Mouse (Mus musculus) hindbrain, embryonic 10.5 days (tissue): Measurements from ENCODE around the gene Sirt6. TPM values are rescaled to one million over a fixed set of nuclear protein-coding genes. Genes with fewer than 3 reads are reported as not detected.
A peak's percentile ranks its signal among the peaks of the same experiment; 100 is the strongest.

Experiments used
- DNase-seq: peaks from one replicate; pipeline ENCODE4 v3.0.0-alpha.2; 2017; ENCODE audit warnings: low spot score
- H3K27ac ChIP-seq: fragments of 300-500 bp; sonication (generic); 2 replicates; pipeline ENCODE4 v1.5.1; 2016; ENCODE audit warnings: mild to moderate bottlenecking, moderate library complexity
- H3K27me3 ChIP-seq: fragments of 300-500 bp; sonication (generic); 2 replicates; pipeline ENCODE4 v1.6.1; 2016; ENCODE audit warnings: mild to moderate bottlenecking; ENCODE audit not compliant: poor library complexity, insufficient read depth, severe bottlenecking
- H3K36me3 ChIP-seq: fragments of 300-500 bp; sonication (generic); 2 replicates; pipeline ENCODE4 v1.6.1; 2016; ENCODE audit warnings: mild to moderate bottlenecking, moderate library complexity
- H3K4me1 ChIP-seq: fragments of 300-500 bp; sonication (generic); replicated peaks from 2 replicates; pipeline ENCODE4 v1.6.1; 2016; ENCODE audit warnings: mild to moderate bottlenecking
- H3K4me3 ChIP-seq: fragments of 300-500 bp; sonication (generic); 2 replicates; pipeline ENCODE4 v1.5.1; 2016; ENCODE audit warnings: mild to moderate bottlenecking, moderate library complexity
- H3K9me3 ChIP-seq: fragments of 300-500 bp; sonication (generic); 2 replicates; pipeline ENCODE4 v1.6.1; 2016; ENCODE audit warnings: mild to moderate bottlenecking, moderate library complexity
- WGBS: fragments of 180-500 bp; shearing (Covaris S2); methylation state at CpG from one replicate; pipeline ENCODE4 v1.1.7; 2016; 5-methylcytosine and 5-hydroxymethylcytosine counted together
- polyA plus RNA-seq: library from polyadenylated mRNA; unstranded; fragments of >200 nt; fragmentation: Nextera tagmentation; extraction: Ambion mirVana; gene quantifications from 2 replicates; pipeline ENCODE4 v1.2.1, GENCODE M21; 2016

Gene Sirt6
- polyA plus RNA-seq, 1 experiment from 2014 or later, result 57.3 TPM

- 0 out of 2 replicates have a peak, but pooled peaks cover 4% of the 10 kb centered on the region for H3K9me3 ChIP-seq
- WGBS, result 71% methylated on average over 3 of the region's 3 CpGs
- no peaks in the 10 kb centered on the region for H3K27me3 ChIP-seq
- no peak overlapping the region for H3K4me3 ChIP-seq
- DNase-seq, result no peak
- peaks cover 17% of the 10 kb centered on the region; the same call in 1 of the 2 replicates for H3K36me3 ChIP-seq
- peaks cover 10% of the 10 kb centered on the region; the same call in 1 of the 2 replicates for H3K4me1 ChIP-seq
- H3K27ac ChIP-seq, result no peak overlapping the region
Measured at GRCm38 (mm10) chr10:81612779-81613178, 14.8 kb downstream of the Sirt6 start.

- Histone ChIP-seq H3K9me3 (0 out of 2 replicates have a peak, but pooled peaks cover 4% of the 10 kb centered on the region), H3K36me3 (peaks cover 17% of the 10 kb centered on the region; the same call in 1 of the 2 replicates), H3K4me1 (peaks cover 20% of the 10 kb centered on the region), H3K27ac (no peak overlapping the region), H3K4me3 (no peak overlapping the region), H3K27me3 (peaks cover 6% of the 10 kb centered on the region; the same call in 1 of the 2 replicates)
- WGBS, result 80% methylated on average over 1 of the region's 1 CpGs
- DNase-seq, result no peak
Measured at GRCm38 (mm10) chr10:81608308-81608707, 19.3 kb downstream of the Sirt6 start.

DNA sequence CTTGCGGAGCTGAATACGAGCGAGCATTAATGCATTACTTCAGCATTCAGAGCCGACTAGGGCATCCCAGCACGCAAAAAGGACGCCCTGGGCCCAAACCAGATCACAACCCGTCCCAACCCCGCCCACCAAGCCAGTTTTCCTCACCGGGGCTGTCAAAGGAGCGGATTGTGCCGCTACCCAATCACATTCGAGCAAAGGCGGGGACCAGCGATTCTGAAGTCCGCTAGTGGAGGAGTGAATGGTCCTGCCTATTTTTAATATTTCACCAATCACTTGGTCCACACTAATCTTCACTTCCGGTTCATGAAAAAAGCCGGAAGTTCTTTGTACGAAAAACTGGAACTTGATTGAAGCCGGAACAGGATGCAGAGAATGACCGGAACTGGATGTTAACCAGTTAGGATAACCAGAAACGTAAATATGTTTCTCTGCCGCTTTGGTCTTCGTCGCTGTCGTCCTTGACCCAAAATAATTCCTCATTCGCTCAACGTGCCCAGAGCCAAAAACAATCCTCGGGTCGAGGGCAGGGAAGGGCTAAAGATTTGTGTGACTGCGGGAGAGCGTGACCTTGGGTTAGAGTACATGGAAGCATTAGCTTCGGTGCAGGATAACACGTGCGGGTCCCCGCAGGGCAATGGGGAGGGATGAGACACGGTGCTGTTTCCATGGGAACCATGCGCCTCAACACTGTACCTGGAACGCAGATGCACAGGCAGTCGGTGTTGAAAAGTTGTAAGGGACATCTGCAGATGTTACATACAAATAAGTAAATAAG, 21.4 kb downstream of the Sirt6 start, which contains the start of gene BC025920:
Gene BC025920 (plus strand): TSS at position 297 of the 778 bp plus-strand sequence.
- 0 out of 2 replicates have a peak, but pooled peaks cover 4% of the 10 kb centered on the region for H3K9me3 ChIP-seq
- peaks cover 20% of the 10 kb centered on the region for H3K27me3 ChIP-seq
- H3K4me3 ChIP-seq, result peak within 1 kb of the TSS; percentile 68
- peaks cover 17% of the 10 kb centered on the region; the same call in 1 of the 2 replicates for H3K36me3 ChIP-seq
- peaks cover 38% of the 10 kb centered on the region for H3K4me1 ChIP-seq
- DNase-seq, result peak; percentile 94
- peak within 1 kb of the TSS; percentile 91 for H3K27ac ChIP-seq
- 1% methylated on average over 39 of the region's 39 CpGs for WGBS

DNA sequence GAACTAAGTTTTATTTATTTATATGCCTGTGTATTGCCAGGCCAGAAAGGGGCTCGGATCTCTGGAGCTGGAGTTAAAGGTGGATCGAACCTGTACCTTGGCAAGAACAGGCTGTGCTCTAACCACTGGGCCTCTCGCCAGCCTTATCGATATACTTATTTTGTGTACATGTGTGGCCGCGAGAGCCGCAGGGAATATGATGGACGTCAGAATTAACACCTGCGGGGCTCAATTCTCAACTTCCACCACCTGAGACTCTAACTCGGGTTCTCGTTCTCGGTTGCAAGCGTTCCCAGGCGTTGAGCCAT, 22.0 kb downstream of the Sirt6 start:
- 4% methylated on average over 14 of the region's 14 CpGs for WGBS
- peak overlapping the region; percentile 91 for H3K27ac ChIP-seq
- no peaks in the 10 kb centered on the region for H3K9me3 ChIP-seq
- peaks cover 44% of the 10 kb centered on the region for H3K4me1 ChIP-seq
- no peak for DNase-seq
- H3K27me3 ChIP-seq, result peaks cover 21% of the 10 kb centered on the region
- peak overlapping the region; percentile 68 for H3K4me3 ChIP-seq
- peaks cover 17% of the 10 kb centered on the region; the same call in 1 of the 2 replicates for H3K36me3 ChIP-seq

- 21% methylated on average over 29 of the region's 29 CpGs for WGBS
- peaks cover 49% of the 10 kb centered on the region for H3K4me1 ChIP-seq
- peak overlapping the region; percentile 91 for H3K27ac ChIP-seq
Measured at GRCm38 (mm10) chr10:81604968-81605665, 22.5 kb downstream of the Sirt6 start.

GRCm38 (mm10) chr10:81604019-81604967, 23.3 kb downstream of the Sirt6 start:
- peaks cover 55% of the 10 kb centered on the region for H3K4me1 ChIP-seq
- peak overlapping the region; percentile 68; the same call in 1 of the 2 replicates for H3K4me3 ChIP-seq
- H3K36me3 ChIP-seq, result peaks cover 14% of the 10 kb centered on the region; the same call in 1 of the 2 replicates
- H3K27ac ChIP-seq, result peak overlapping the region; percentile 91; the same call in 1 of the 2 replicates
- 83% methylated on average over 12 of the region's 12 CpGs for WGBS
- DNase-seq, result no peak
- H3K9me3 ChIP-seq, result no peaks in the 10 kb centered on the region
- peaks cover 32% of the 10 kb centered on the region for H3K27me3 ChIP-seq

More at GRCm38 (mm10) chr10:81604968-81605665, 22.5 kb downstream of the Sirt6 start:
- Histone ChIP-seq H3K4me3 (peak overlapping the region; percentile 68), H3K36me3 (peaks cover 17% of the 10 kb centered on the region; the same call in 1 of the 2 replicates), H3K9me3 (no peaks in the 10 kb centered on the region), H3K27me3 (peaks cover 23% of the 10 kb centered on the region)
- DNase-seq, result peak; percentile 88

- H3K27ac ChIP-seq, result no peak overlapping the region
- H3K9me3 ChIP-seq, result no peaks in the 10 kb centered on the region
- WGBS, result 23% methylated on average over 4 of the region's 4 CpGs
- DNase-seq, result peak; percentile 57
- H3K4me1 ChIP-seq, result peaks cover 68% of the 10 kb centered on the region
- no peaks in the 10 kb centered on the region for H3K36me3 ChIP-seq
- peaks cover 47% of the 10 kb centered on the region for H3K27me3 ChIP-seq
- no peak overlapping the region for H3K4me3 ChIP-seq
Measured at GRCm38 (mm10) chr10:81602741-81603151, 24.9 kb downstream of the Sirt6 start.

DNA sequence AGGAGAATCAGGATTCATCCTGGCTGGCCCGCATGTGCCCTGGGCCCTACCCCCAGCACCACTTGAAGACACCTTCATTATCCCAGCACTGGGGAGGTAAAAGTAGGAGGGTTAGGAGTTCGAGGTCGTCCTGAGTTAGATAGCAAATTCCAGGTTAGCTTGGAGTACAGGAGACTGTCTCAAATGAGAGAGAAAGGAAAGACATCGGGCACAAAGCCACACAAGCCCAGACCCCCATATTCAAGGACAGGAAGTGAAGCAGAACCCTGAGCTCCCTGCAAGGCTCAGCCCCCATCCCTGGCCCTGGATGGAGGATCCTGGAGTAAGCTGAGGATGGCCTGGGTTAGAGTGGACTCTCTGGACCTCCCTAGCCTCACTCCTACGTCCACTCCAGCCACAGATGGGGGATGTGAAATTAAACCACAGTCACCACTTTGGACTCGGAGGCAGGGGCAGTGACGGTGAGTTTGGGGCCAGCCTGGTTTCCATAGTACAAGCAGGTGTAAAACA, 26.1 kb downstream of the Sirt6 start:
- H3K27me3 ChIP-seq, result peaks cover 60% of the 10 kb centered on the region
- no peak for DNase-seq
- H3K4me1 ChIP-seq, result peaks cover 75% of the 10 kb centered on the region

GRCm38 (mm10) chr10:81600738-81601203, 26.8 kb downstream of the Sirt6 start, which contains the start of gene Tle6:
Tle6 (minus strand) TSS chr10:81601073.
- peaks cover 79% of the 10 kb centered on the region for H3K4me1 ChIP-seq
- H3K27ac ChIP-seq, result peak within 1 kb of the TSS; percentile 62
- no peaks in the 10 kb centered on the region for H3K36me3 ChIP-seq
- H3K27me3 ChIP-seq, result peaks cover 67% of the 10 kb centered on the region
- WGBS, result under 1% methylated on average over 28 of the region's 28 CpGs
- peak within 1 kb of the TSS; percentile 36 for H3K4me3 ChIP-seq
- DNase-seq, result peak; percentile 99
- H3K9me3 ChIP-seq, result no peaks in the 10 kb centered on the region

More for the DNA sequence above, 26.1 kb downstream of the Sirt6 start:
- Histone ChIP-seq H3K36me3 (no peaks in the 10 kb centered on the region), H3K4me3 (peak overlapping the region; percentile 36), H3K9me3 (no peaks in the 10 kb centered on the region), H3K27ac (no peak overlapping the region)
- 16% methylated on average over 7 of the region's 7 CpGs for WGBS

GRCm38 (mm10) chr10:81600096-81600495, 27.5 kb downstream of the Sirt6 start:
- Histone ChIP-seq H3K4me3 (no peak overlapping the region), H3K36me3 (no peaks in the 10 kb centered on the region), H3K4me1 (peaks cover 78% of the 10 kb centered on the region), H3K27me3 (peaks cover 73% of the 10 kb centered on the region), H3K27ac (no peak overlapping the region), H3K9me3 (no peaks in the 10 kb centered on the region)
- 49% methylated on average over 10 of the region's 10 CpGs for WGBS
- DNase-seq, result no peak

GRCm38 (mm10) chr10:81599630-81600029, 28.0 kb downstream of the Sirt6 start:
- no peak for DNase-seq
- Histone ChIP-seq H3K27ac (no peak overlapping the region), H3K36me3 (no peaks in the 10 kb centered on the region), H3K4me1 (peaks cover 74% of the 10 kb centered on the region), H3K27me3 (peaks cover 78% of the 10 kb centered on the region), H3K4me3 (no peak overlapping the region), H3K9me3 (no peaks in the 10 kb centered on the region)
- 76% methylated on average over 5 of the region's 5 CpGs for WGBS
